Mouse (Mus musculus): ENCODE measurements at regions not wholly inside any gene's neighbourhood (a gene's known extent, or its start where the extent isn't known, plus 50 kb on each side); places are given as distances from the start of the nearest gene placed in this dataset.

GRCm38 (mm10) chr10:48813796-48814195 lies 974.8 kb downstream of the Grik2 start:
- no peak for ATAC-seq (ENCODE audit: insufficient number of reproducible peaks, low FRiP score, low TSS enrichment)

GRCm38 (mm10) chr10:48810130-48810529 lies 978.4 kb downstream of the Grik2 start:
- ATAC-seq (ENCODE audit: insufficient number of reproducible peaks, low FRiP score, low TSS enrichment) = 0 out of 2 replicates have a peak, but pooled peaks have one; percentile 10

- ATAC-seq (ENCODE audit: insufficient number of reproducible peaks, low FRiP score, low TSS enrichment) = no peak
Observed at GRCm38 (mm10) chr10:48769870-48770491, 1018.6 kb downstream of the Grik2 start.

- no peak for ATAC-seq (ENCODE audit: insufficient number of reproducible peaks, low FRiP score, low TSS enrichment)
Observed at GRCm38 (mm10) chr10:48737936-48738335, 1050.6 kb downstream of the Grik2 start.

GRCm38 (mm10) chr10:48736851-48737250 lies 1051.7 kb downstream of the Grik2 start:
- no peak for ATAC-seq (ENCODE audit: insufficient number of reproducible peaks, low FRiP score, low TSS enrichment)

Measured in cerebellum, adult (tissue).